9 mouse cellular contexts compared by ENCODE assay signal in genomic region chr16:18172266-18172855, GRCm38 (mm10). TPM values are rescaled to one million over a fixed set of nuclear protein-coding genes. Genes with fewer than 3 reads are reported as not detected.
DNase-seq lines count a peak whose midpoint lies in the region; ATAC-seq and TF ChIP-seq lines count a peak whose summit lies in the region.
"Had no signal": no experiment of that assay in that cellular context is flagged by ENCODE, and none has a peak within 500 bp of the region (broad histone marks: within the 10 kb centered on the region; RNA-seq: fewer than 3 reads in every experiment).

No protein-coding gene starts in this region.

- ATAC-seq in G1E (ENCODE audit: extremely low read depth, insufficient number of reproducible peaks, low FRiP score, poor library complexity, severe bottlenecking) = no peak
- no peak for ATAC-seq in embryonic facial prominence, embryonic 11.5 days (replicated peaks; ENCODE audit: insufficient number of reproducible peaks, low FRiP score, low TSS enrichment, low read depth)

- peak; percentile 55 for DNase-seq in G1E (ENCODE audit: low spot score)
- DNase-seq in adrenal gland, postnatal 4 days (ENCODE audit: low spot score in 2 of 2) = peak; percentile 60 to 75
- DNase-seq in embryonic facial prominence, embryonic 11.5 days (ENCODE audit: low spot score) = peak; percentile 89
- DNase-seq in heart, postnatal 4 days = peak; percentile 90
- DNase-seq in layer of hippocampus, postnatal 10 days (ENCODE audit: low spot score in 2 of 2) = peak; percentile 89 to 90
- peak; percentile 78 for DNase-seq in right cerebral cortex, postnatal 25 days
- DNase-seq in urinary bladder, postnatal 4 days (ENCODE audit: low spot score in 2 of 2) = peak; percentile 48 to 87

- no peak overlapping the region for H3K4me3 ChIP-seq in G1E (ENCODE audit: low read depth, low read length)
- no peak overlapping the region for H3K4me3 ChIP-seq in embryonic facial prominence, embryonic 11.5 days (ENCODE audit: low read depth, low read length)
- H3K4me3 ChIP-seq in megakaryocyte, embryonic 14.5 days (replicated peaks) = peak overlapping the region; percentile 59

- H3K4me2 ChIP-seq in embryonic facial prominence, embryonic 11.5 days (ENCODE audit: low read depth, low read length) = no peak overlapping the region

- no peaks in the 10 kb centered on the region for H3K4me1 ChIP-seq in G1E (ENCODE audit: insufficient read depth, low read depth, low read length)
- H3K4me1 ChIP-seq in embryonic facial prominence, embryonic 11.5 days (ENCODE audit: control insufficient read depth, insufficient read depth, low read length) = no peaks in the 10 kb centered on the region
- peaks cover 98% of the 10 kb centered on the region for H3K4me1 ChIP-seq in megakaryocyte, embryonic 14.5 days

- no peaks in the 10 kb centered on the region for H3K9me3 ChIP-seq in G1E (replicated peaks)
- H3K9me3 ChIP-seq in embryonic facial prominence, embryonic 11.5 days (replicated peaks; ENCODE audit: control insufficient read depth, low read length) = no peaks in the 10 kb centered on the region
- H3K9me3 ChIP-seq in megakaryocyte, embryonic 14.5 days = no peaks in the 10 kb centered on the region

- peaks cover 17% of the 10 kb centered on the region for H3K27me3 ChIP-seq in G1E (ENCODE audit: insufficient read depth, low read length)
- H3K27me3 ChIP-seq in embryonic facial prominence, embryonic 11.5 days (ENCODE audit: control insufficient read depth, insufficient read depth, low read length) = no peaks in the 10 kb centered on the region
- peaks cover 10% of the 10 kb centered on the region for H3K27me3 ChIP-seq in megakaryocyte, embryonic 14.5 days (replicated peaks)

- H3K36me3 ChIP-seq in G1E (replicated peaks) = no peaks in the 10 kb centered on the region
- no peaks in the 10 kb centered on the region for H3K36me3 ChIP-seq in embryonic facial prominence, embryonic 11.5 days (replicated peaks; ENCODE audit: control insufficient read depth, insufficient read depth, low read depth, low read length)
- H3K36me3 ChIP-seq in megakaryocyte, embryonic 14.5 days (replicated peaks; ENCODE audit: low read length) = no peaks in the 10 kb centered on the region

- no peak overlapping the region for H3K9ac ChIP-seq in embryonic facial prominence, embryonic 11.5 days (replicated peaks; ENCODE audit: low read length)

- 11% methylated on average over 7 of the region's 7 CpGs for WGBS in embryonic facial prominence, embryonic 11.5 days

- TF ChIP-seq CTCF in G1E (IDR thresholded peaks at IDR 0.05; ENCODE audit: low read depth, low read length) = peak; percentile 86

- H3K27ac ChIP-seq in embryonic facial prominence, embryonic 11.5 days (replicated peaks; ENCODE audit: low read depth, low read length) = no peak overlapping the region

RNA-seq across cellular contexts. Expression of gene Rtn4r, which starts 44.9 kb away (rescaled TPM):
- total RNA-seq in G1E (2014; fragmentation: Nextera tagmentation) (not detected in 2 replicates), G1E (2017) (0.11 and 0.23 TPM in 2 replicates)
- polyA plus RNA-seq in G1E (2012) = not detected in 2 replicates
- under 1 TPM; 0.98 to 0.99 TPM for total RNA-seq in adrenal gland, postnatal 4 days (2021)
- polyA plus RNA-seq in embryonic facial prominence, embryonic 11.5 days (2014; fragmentation: Nextera tagmentation; extraction: Ambion mirVana) = 1.1 and 1.7 TPM in 2 replicates
- 1 to 10 TPM; 6.0 to 7.8 TPM for total RNA-seq in heart, postnatal 4 days (2021)
- 10 to 100 TPM; 76.3 to 78.0 TPM for total RNA-seq in layer of hippocampus, postnatal 10 days (2021)
- 56.5 and 164 TPM in 2 replicates for polyA plus RNA-seq in megakaryocyte, embryonic 14.5 days (2012; ENCODE audit: insufficient read depth, low replicate concordance)

RNA-seq across cellular contexts. Expression of gene Ccdc188, which starts 45.3 kb away (rescaled TPM):
- total RNA-seq in G1E (2014; fragmentation: Nextera tagmentation) = not detected in 2 replicates
- total RNA-seq in G1E (2017) = not detected in 2 replicates
- polyA plus RNA-seq in G1E (2012) = not detected in 2 replicates
- total RNA-seq in adrenal gland, postnatal 4 days (2021) = not detected
- not detected in 2 replicates for polyA plus RNA-seq in embryonic facial prominence, embryonic 11.5 days (2014; fragmentation: Nextera tagmentation; extraction: Ambion mirVana)
- not detected for total RNA-seq in heart, postnatal 4 days (2021)
- total RNA-seq in layer of hippocampus, postnatal 10 days (2021) = not detected
- polyA plus RNA-seq in megakaryocyte, embryonic 14.5 days (2012; ENCODE audit: insufficient read depth, low replicate concordance) = not detected in 2 replicates
- polyA plus RNA-seq: heart, embryonic 16.5 days had no signal

Comparison
In these comparisons a context has a peak if more than half of its experiments do, and no peak if none do; other contexts are left out.
1. RNA of gene Rtn4r, which starts 44.9 kb away (total RNA-seq): 76.3 to 78.0 TPM in layer of hippocampus, postnatal 10 days; 6.0 to 7.8 TPM in heart, postnatal 4 days, 0.98 to 0.99 TPM in adrenal gland, postnatal 4 days and 0.11 to 0.23 TPM in G1E; every median in the first group is over 4 times any median in the second.
2. Peak in every context shown above with its lines, with median percentiles within 50 percentile points of each other: DNase-seq.